Mouse (Mus musculus) cortical plate, adult 2 months (tissue): ENCODE measurements around the gene Kcnk16.

Experiments used
- CTCF ChIP-seq: fragments of 200-500 bp; IDR thresholded peaks from 2 replicates; pipeline ENCODE4 v1.5.1; 2011; ENCODE audit warnings: mild to moderate bottlenecking, control low read depth, low read length; ENCODE audit not compliant: insufficient read depth; ENCODE audit errors: extremely low read depth
- POLR2A ChIP-seq: fragments of 200-500 bp; IDR thresholded peaks from 2 replicates; pipeline ENCODE4 v1.6.1; 2011; ENCODE audit warnings: mild to moderate bottlenecking, low read length, control low read depth; ENCODE audit not compliant: insufficient read depth; ENCODE audit errors: extremely low read depth

- TF ChIP-seq CTCF (no peak), POLR2A (no peak)
Measured at GRCm38 (mm10) chr14:20262346-20262745, 6.7 kb downstream of the Kcnk16 start.
